Mouse (Mus musculus): ENCODE results near the gene Atad2b. TPM values are rescaled to one million over a fixed set of nuclear protein-coding genes. Genes with fewer than 3 reads are reported as not detected.
A peak's percentile ranks its signal among the peaks of the same experiment; 100 is the strongest.

Atad2b gene
- total and polyA plus RNA-seq, 3 experiments, result 4.0 to 14.6 (median 13.7) TPM

- no peak for DNase-seq
- H3K4me3 ChIP-seq, result no peak overlapping the region
- H3K27ac ChIP-seq, result no peak overlapping the region
- no peaks in the 10 kb centered on the region for H3K27me3 ChIP-seq (ENCODE audit: control insufficient read depth, insufficient read depth, low read length)
- no peaks in the 10 kb centered on the region; the same call in 1 of the 2 replicates for H3K4me1 ChIP-seq (ENCODE audit: control insufficient read depth, insufficient read depth, low read length)
- H3K36me3 ChIP-seq (ENCODE audit: control insufficient read depth, insufficient read depth, low read length), result no peaks in the 10 kb centered on the region
- no peaks in the 10 kb centered on the region for H3K79me2 ChIP-seq (replicated peaks; ENCODE audit: control insufficient read depth, insufficient read depth, low read length)
- intact Hi-C loops (cut with DNase I), result no loop called here
- no peak for TF ChIP-seq CTCF (IDR thresholded peaks at IDR 0.05)
- TF ChIP-seq POLR2A (IDR thresholded peaks at IDR 0.05; ENCODE audit: insufficient read depth, low read depth, low read length), result no peak
- no peak for TF ChIP-seq EP300 (IDR thresholded peaks at IDR 0.05; ENCODE audit: insufficient read depth, low read depth, low read length)
- H3K9ac ChIP-seq (ENCODE audit: low read depth, low read length), result no peak overlapping the region
Measured at GRCm38 (mm10) chr12:4888739-4889138, 28.4 kb upstream of the Atad2b start.

GRCm38 (mm10) chr12:4889251-4889650 is 27.9 kb upstream of the Atad2b start:
- Histone ChIP-seq H3K9ac (ENCODE audit: low read depth, low read length) (no peak overlapping the region), H3K4me3 (no peak overlapping the region), H3K4me1 (ENCODE audit: control insufficient read depth, insufficient read depth, low read length) (no peaks in the 10 kb centered on the region; the same call in 1 of the 2 replicates), H3K79me2 (replicated peaks; ENCODE audit: control insufficient read depth, insufficient read depth, low read length) (no peaks in the 10 kb centered on the region), H3K27me3 (ENCODE audit: control insufficient read depth, insufficient read depth, low read length) (no peaks in the 10 kb centered on the region), H3K27ac (no peak overlapping the region), H3K36me3 (ENCODE audit: control insufficient read depth, insufficient read depth, low read length) (no peaks in the 10 kb centered on the region)
- intact Hi-C loops (cut with DNase I), result no loop called here
- DNase-seq, result no peak
- 72% methylated on average over 2 of the region's 2 CpGs for WGBS
- no peak for TF ChIP-seq POLR2A (IDR thresholded peaks at IDR 0.05; ENCODE audit: insufficient read depth, low read depth, low read length)
- TF ChIP-seq CTCF (IDR thresholded peaks at IDR 0.05), result no peak
- no peak for TF ChIP-seq EP300 (IDR thresholded peaks at IDR 0.05; ENCODE audit: insufficient read depth, low read depth, low read length)

- H3K36me3 ChIP-seq (ENCODE audit: control insufficient read depth, insufficient read depth, low read length), result no peaks in the 10 kb centered on the region
- no peaks in the 10 kb centered on the region for H3K79me2 ChIP-seq (replicated peaks; ENCODE audit: control insufficient read depth, insufficient read depth, low read length)
- H3K4me1 ChIP-seq (ENCODE audit: control insufficient read depth, insufficient read depth, low read length), result no peaks in the 10 kb centered on the region; the same call in 1 of the 2 replicates
- H3K27me3 ChIP-seq (ENCODE audit: control insufficient read depth, insufficient read depth, low read length), result no peaks in the 10 kb centered on the region
- no peak for TF ChIP-seq POLR2A (IDR thresholded peaks at IDR 0.05; ENCODE audit: insufficient read depth, low read depth, low read length)
- TF ChIP-seq EP300 (IDR thresholded peaks at IDR 0.05; ENCODE audit: insufficient read depth, low read depth, low read length), result no peak
- no peak for TF ChIP-seq CTCF (IDR thresholded peaks at IDR 0.05)
- H3K4me3 ChIP-seq, result no peak overlapping the region
- H3K9ac ChIP-seq (ENCODE audit: low read depth, low read length), result no peak overlapping the region
- DNase-seq, result no peak
- intact Hi-C loops (cut with DNase I), result no loop called here
- 92% methylated on average over 1 of the region's 1 CpGs for WGBS
- H3K27ac ChIP-seq, result no peak overlapping the region
Measured at GRCm38 (mm10) chr12:4889891-4890290, 27.3 kb upstream of the Atad2b start.

- Histone ChIP-seq H3K4me3 (no peak overlapping the region), H3K36me3 (ENCODE audit: control insufficient read depth, insufficient read depth, low read length) (peaks cover 5% of the 10 kb centered on the region; the same call in 1 of the 2 replicates), H3K79me2 (replicated peaks; ENCODE audit: control insufficient read depth, insufficient read depth, low read length) (peaks cover 4% of the 10 kb centered on the region; the same call in 1 of the 2 replicates), H3K9ac (ENCODE audit: low read depth, low read length) (no peak overlapping the region), H3K27ac (no peak overlapping the region), H3K4me1 (ENCODE audit: control insufficient read depth, insufficient read depth, low read length) (no peaks in the 10 kb centered on the region), H3K27me3 (ENCODE audit: control insufficient read depth, insufficient read depth, low read length) (no peaks in the 10 kb centered on the region)
- DNase-seq, result no peak
- 95% methylated on average over 5 of the region's 5 CpGs for WGBS
- intact Hi-C loops (cut with DNase I), result no loop called here
- TF ChIP-seq EP300 (IDR thresholded peaks at IDR 0.05; ENCODE audit: insufficient read depth, low read depth, low read length) (no peak), POLR2A (IDR thresholded peaks at IDR 0.05; ENCODE audit: insufficient read depth, low read depth, low read length) (no peak), CTCF (IDR thresholded peaks at IDR 0.05) (no peak)
Measured at GRCm38 (mm10) chr12:4898024-4898423, 19.1 kb upstream of the Atad2b start.

- Histone ChIP-seq H3K27ac (no peak overlapping the region), H3K79me2 (replicated peaks; ENCODE audit: control insufficient read depth, insufficient read depth, low read length) (peaks cover 6% of the 10 kb centered on the region; the same call in 1 of the 2 replicates), H3K36me3 (ENCODE audit: control insufficient read depth, insufficient read depth, low read length) (peaks cover 5% of the 10 kb centered on the region), H3K4me1 (ENCODE audit: control insufficient read depth, insufficient read depth, low read length) (no peaks in the 10 kb centered on the region), H3K4me3 (no peak overlapping the region), H3K27me3 (ENCODE audit: control insufficient read depth, insufficient read depth, low read length) (no peaks in the 10 kb centered on the region), H3K9ac (ENCODE audit: low read depth, low read length) (no peak overlapping the region)
- DNase-seq, result no peak
- WGBS, result 71% methylated on average over 7 of the region's 7 CpGs
- intact Hi-C loops (cut with DNase I), result loop anchor here (2.0 to 5.0 kb wide), 2 partner anchors 63 to 1334 kb away; partner anchors contain the start of genes Dtnb and Wdcp
- TF ChIP-seq CTCF (IDR thresholded peaks at IDR 0.05) (0 out of 2 replicates have a peak, but pooled peaks have one; percentile 7), EP300 (IDR thresholded peaks at IDR 0.05; ENCODE audit: insufficient read depth, low read depth, low read length) (no peak)
Measured at GRCm38 (mm10) chr12:4905946-4906345, 11.2 kb upstream of the Atad2b start.

GRCm38 (mm10) chr12:4906476-4906875 is 10.7 kb upstream of the Atad2b start:
- H3K27ac ChIP-seq, result peak overlapping the region; percentile 99
- H3K4me1 ChIP-seq (ENCODE audit: control insufficient read depth, insufficient read depth, low read length), result no peaks in the 10 kb centered on the region
- peaks cover 6% of the 10 kb centered on the region; the same call in 1 of the 2 replicates for H3K79me2 ChIP-seq (replicated peaks; ENCODE audit: control insufficient read depth, insufficient read depth, low read length)
- DNase-seq, result no peak
- TF ChIP-seq POLR2A (IDR thresholded peaks at IDR 0.05; ENCODE audit: insufficient read depth, low read depth, low read length), result no peak
- TF ChIP-seq CTCF (IDR thresholded peaks at IDR 0.05), result no peak
- no peak for TF ChIP-seq EP300 (IDR thresholded peaks at IDR 0.05; ENCODE audit: insufficient read depth, low read depth, low read length)
- H3K36me3 ChIP-seq (ENCODE audit: control insufficient read depth, insufficient read depth, low read length), result peaks cover 2% of the 10 kb centered on the region
- 33% methylated on average over 7 of the region's 7 CpGs for WGBS
- peak overlapping the region; percentile 84 for H3K9ac ChIP-seq (ENCODE audit: low read depth, low read length)
- peak overlapping the region; percentile 88 for H3K4me3 ChIP-seq
- no peaks in the 10 kb centered on the region for H3K27me3 ChIP-seq (ENCODE audit: control insufficient read depth, insufficient read depth, low read length)
- intact Hi-C loops (cut with DNase I), result loop anchor here (2.0 to 5.0 kb wide), 2 partner anchors 64 to 1334 kb away; partner anchors contain the start of genes Dtnb and Wdcp
